Mouse (Mus musculus): Measurements from ENCODE around the gene Ttc13.

Gene Ttc13

GRCm38 (mm10) chr8:124658415-124658814 is 63.4 kb downstream of the Ttc13 start:
- in situ Hi-C loops (cut with MboI, MseI): no loop called here

- in situ Hi-C loops (cut with MboI, MseI): no loop called here
These were observed 63.8 kb downstream of the Ttc13 start for GRCm38 (mm10) chr8:124657961-124658360.

GRCm38 (mm10) chr8:124653568-124654475 is 68.0 kb downstream of the Ttc13 start:
- in situ Hi-C loops (cut with MboI, MseI): no loop called here

GRCm38 (mm10) chr8:124652546-124652945 is 69.2 kb downstream of the Ttc13 start:
- in situ Hi-C loops (cut with MboI, MseI): no loop called here

- in situ Hi-C loops (cut with MboI, MseI): no loop called here
These were observed 70.0 kb downstream of the Ttc13 start for GRCm38 (mm10) chr8:124651776-124652175.

GRCm38 (mm10) chr8:124648311-124648710 is 73.5 kb downstream of the Ttc13 start:
- in situ Hi-C loops (cut with MboI, MseI): no loop called here

- in situ Hi-C loops (cut with MboI, MseI): no loop called here
These were observed 78.0 kb downstream of the Ttc13 start for GRCm38 (mm10) chr8:124643540-124644339.

- in situ Hi-C loops (cut with MboI, MseI): no loop called here
These were observed 80.2 kb downstream of the Ttc13 start for GRCm38 (mm10) chr8:124641599-124641998.

GRCm38 (mm10) chr8:124635247-124635502 is 86.6 kb downstream of the Ttc13 start:
- in situ Hi-C loops (cut with MboI, MseI): no loop called here

GRCm38 (mm10) chr8:124634411-124635246 is 87.2 kb downstream of the Ttc13 start:
- in situ Hi-C loops (cut with MboI, MseI): no loop called here

- in situ Hi-C loops (cut with MboI, MseI): no loop called here
These were observed 88.6 kb downstream of the Ttc13 start for GRCm38 (mm10) chr8:124633001-124633703.

GRCm38 (mm10) chr8:124631966-124632365 is 89.8 kb downstream of the Ttc13 start:
- in situ Hi-C loops (cut with MboI, MseI): no loop called here

- in situ Hi-C loops (cut with MboI, MseI): no loop called here
These were observed 90.9 kb downstream of the Ttc13 start for GRCm38 (mm10) chr8:124630891-124631290.

- in situ Hi-C loops (cut with MboI, MseI): no loop called here
These were observed 91.3 kb downstream of the Ttc13 start for GRCm38 (mm10) chr8:124630489-124630888.

GRCm38 (mm10) chr8:124626251-124626650 is 95.5 kb downstream of the Ttc13 start:
- in situ Hi-C loops (cut with MboI, MseI): no loop called here

All from T-helper 17 cell (primary cell).